Mouse (Mus musculus) lung, adult 18-20 months (tissue): ENCODE measurements at regions not wholly inside any gene's neighbourhood (a gene's known extent, or its start where the extent isn't known, plus 50 kb on each side); places are given as distances from the start of the nearest gene placed in this dataset.
A peak's percentile ranks its signal among the peaks of the same experiment; 100 is the strongest.

Experiments
- DNase-seq, 2 experiments: peaks; one replicate each; pipeline ENCODE4 v3.0.0; 2022; ENCODE audit warnings: mixed read lengths in 2 of 2

DNA sequence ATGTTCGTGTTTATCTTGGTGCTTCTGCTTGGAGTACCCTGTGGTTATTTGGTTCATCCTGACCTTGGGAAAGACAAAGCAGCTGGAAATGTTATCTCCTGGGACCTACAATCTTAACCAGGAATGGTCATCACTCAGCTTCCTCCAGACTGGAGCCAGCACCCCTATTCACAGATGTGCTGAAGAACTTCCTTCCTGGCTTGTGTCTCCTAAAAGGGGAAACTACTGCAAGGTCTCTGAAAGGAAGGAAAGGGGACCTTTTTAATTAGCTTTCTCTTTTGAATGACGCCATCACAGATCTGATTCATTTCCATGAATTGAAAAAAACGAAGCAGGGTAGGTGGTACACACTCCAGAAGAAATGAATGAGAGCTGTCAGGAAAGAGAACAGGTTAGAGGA, 476.0 kb upstream of the A1bg start:
- no peak for DNase-seq

DNA sequence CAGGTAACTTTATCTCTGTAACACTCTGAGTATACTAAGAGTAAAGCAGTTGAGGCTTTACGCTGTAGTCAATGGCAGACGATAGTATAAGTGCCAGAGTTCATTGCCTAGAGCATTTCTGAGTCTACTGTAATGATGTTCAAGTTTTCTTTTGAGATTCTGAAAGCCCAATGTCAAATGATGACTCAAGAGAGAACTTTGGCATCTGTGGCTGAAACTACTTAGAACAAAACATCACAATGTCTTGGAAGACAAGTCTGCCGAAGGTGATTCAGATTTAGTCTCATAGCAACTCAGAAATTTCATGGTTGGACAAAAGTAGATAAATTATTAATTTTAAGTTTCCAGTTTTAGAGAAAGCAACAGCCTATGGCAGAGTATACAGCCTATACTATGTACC, 474.2 kb upstream of the A1bg start:
- DNase-seq: no peak

DNA sequence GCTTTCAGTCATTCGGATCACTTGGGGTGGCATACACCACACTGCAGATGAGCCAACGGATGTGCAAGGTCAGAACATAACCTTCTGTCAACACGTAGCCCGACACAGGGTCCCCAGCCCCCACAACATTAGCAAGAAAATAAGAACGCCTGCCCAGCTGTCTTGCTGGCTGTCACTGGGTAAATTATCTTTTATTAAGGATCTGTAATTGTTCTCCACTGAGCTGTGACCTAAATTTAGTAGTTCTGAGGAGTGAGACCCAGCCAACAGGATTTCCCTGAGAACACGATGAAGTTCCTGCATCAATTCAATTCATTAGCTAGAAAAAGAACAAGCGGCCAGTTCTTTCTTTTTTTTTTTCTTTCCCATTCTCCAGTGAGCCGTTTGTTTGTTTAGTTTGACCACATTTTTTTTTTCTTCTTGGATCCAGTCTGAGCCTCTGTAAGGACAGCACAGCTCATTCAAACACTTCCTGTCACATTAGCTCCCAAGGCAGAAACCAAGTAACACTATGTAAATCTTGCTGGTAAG, 472.5 kb upstream of the A1bg start:
- DNase-seq: peak in 1 of 2 experiments; percentile 2

DNA sequence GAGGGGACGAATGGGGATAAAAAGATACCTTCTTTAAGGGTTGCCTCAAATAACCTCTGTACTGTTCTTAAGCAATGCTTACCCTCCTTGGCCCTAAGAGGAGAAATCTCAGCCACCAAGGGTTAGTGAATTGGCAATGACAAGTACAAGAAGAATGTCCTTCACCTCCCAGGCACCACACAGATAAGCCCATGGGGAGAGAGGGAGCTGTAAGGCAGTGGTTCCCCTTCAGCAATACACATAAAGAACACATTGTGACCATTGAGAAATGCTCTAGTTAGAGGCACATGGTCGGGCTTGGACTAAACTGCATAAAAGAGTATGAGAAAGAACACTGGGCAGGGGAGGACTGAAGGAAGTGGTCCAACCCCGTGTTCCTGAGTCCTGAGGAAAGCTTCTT, 457.9 kb upstream of the A1bg start:
- no peak for DNase-seq

DNA sequence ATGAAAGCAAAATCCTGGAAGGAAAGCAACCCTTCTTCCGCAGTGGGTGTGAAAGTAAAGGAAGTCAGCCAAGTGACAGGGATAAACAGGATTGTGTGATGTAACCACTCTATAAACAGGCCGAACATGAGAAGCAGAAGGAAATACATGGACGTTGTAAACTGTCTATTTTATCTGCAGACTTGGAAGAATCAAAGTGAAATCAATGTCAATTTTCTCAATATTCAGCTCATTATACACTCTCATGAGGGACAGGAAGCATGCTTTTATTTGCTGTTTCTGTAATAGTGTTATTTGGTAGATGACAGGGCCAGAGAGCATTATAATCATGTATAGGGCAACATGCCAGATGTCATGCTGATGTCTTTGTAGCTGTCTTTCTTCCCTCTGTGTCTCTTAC, 443.5 kb upstream of the A1bg start:
- peak in 1 of 2 experiments; percentile 2 for DNase-seq

DNA sequence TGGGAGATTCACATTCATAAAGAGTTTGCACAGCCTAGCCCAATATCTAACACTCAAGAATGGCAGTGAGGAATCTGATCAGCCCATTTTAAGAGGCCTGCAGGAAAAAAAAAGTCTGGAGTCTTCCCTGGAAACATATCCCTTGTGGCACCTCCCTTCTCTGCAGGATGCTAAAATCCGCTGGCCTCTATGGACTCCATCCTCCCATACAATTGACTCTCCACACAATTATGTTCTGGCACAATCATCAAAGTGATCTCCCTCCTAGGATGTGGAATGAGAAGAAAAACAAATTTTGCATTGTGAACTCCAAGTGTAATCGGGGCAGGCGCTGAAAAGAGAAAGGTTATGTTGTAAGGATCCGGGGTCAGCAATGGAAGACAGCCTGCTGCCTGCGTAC, 442.7 kb upstream of the A1bg start:
- DNase-seq: no peak

DNA sequence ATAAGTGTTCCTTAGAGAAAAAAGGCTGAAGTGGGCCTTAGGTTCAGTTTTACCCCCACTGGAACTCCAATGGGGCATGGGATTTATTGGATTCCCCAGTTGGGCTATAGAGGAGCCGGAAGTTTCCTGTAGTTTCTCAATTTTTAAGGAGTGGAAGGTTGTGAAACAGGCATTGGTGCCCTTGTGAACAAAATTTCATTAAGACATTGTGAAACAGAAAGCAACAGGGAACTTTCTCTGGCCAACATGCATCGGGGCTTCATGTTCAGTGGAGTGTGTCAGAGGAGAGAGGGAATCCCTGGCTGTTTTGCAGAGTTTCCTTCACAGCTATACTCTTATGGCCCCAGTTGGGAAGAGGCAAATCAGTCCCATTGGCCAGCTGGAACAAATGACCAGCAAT, 441.6 kb upstream of the A1bg start:
- no peak for DNase-seq

DNA sequence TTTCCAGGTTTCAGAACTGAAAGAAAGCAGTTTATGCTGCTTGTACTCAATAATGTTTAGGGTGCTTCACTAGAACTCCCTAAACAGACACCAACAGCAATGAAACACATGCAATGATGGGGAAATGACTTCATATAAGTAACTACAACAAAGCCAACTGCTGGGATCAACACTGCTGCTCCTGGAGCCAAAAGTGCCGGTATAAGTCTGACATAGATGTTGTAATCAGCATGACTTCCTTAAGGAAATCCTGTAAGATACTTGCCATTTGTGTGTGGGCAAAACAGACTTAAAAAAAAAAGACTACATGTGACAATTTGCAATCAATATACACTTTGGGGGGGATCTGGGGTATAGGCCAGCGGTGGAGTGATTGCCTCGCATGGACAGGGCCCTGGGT, 438.4 kb upstream of the A1bg start:
- DNase-seq: no peak

DNA sequence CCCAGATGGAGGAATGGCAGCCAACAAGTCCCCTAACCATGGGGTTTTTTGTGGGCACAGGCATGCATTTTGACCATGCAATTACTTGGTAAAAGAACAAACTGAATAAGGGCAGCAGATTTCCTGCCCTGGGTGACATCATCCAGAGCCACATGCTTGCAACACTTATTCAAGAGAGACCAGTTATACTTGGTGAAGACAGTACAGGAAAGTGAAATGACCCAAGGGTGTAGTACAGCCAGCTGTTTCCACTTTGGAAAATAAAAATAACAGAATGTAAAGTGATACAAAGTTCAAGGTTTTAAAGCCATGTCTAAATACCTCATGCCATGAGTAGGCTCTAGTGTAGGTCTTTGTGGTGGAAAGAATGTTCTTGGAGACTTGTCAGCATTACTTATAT, 432.5 kb upstream of the A1bg start:
- no peak for DNase-seq

DNA sequence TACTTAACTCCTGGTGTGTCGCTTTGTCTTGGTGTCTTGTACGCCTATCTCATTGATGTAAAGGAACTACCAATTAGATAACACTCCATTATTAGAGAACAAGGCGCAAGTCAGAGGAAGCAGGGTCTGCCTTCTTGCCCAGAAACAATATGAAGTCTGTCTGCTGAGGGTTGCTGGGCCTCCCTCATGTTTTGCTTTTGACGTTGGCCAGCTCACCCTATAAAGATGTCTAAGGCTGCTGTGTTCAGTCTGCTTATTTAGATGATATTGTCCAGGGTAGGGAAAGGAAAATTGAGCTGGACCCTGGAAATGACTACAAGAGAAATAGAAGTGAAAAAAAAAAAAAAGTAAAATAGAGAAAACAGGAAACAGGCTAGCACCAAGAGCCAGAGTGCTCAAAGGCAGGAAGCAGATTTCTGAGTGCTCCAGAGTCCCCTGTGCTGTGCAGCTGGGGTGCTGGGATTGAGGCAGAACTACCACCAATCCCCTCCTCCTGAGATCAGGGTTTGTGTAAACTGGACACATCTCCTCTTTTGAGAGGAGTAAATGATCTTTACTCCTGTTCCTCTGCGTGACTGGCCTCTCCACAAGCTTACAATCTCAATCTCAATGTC, 429.0 kb upstream of the A1bg start:
- DNase-seq: no peak

DNA sequence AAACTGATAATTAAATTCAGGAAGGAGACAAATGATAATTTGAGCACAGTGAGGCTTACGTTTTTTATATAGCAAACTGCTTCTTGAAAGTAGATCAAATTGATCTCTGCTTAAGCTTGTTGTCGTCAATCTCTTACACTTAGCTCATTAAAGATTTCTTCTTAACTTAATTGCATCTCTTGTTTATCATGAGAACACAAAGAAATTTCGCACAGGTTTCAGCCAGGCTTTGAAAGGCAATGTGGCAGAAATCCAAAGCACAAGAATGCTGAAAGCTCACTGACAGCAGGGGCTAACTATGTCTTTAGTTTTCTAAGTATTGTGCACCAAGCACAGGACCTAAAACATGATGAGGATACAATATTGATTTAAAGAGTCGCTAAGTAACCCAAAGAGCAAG, 422.3 kb upstream of the A1bg start:
- no peak for DNase-seq

DNA sequence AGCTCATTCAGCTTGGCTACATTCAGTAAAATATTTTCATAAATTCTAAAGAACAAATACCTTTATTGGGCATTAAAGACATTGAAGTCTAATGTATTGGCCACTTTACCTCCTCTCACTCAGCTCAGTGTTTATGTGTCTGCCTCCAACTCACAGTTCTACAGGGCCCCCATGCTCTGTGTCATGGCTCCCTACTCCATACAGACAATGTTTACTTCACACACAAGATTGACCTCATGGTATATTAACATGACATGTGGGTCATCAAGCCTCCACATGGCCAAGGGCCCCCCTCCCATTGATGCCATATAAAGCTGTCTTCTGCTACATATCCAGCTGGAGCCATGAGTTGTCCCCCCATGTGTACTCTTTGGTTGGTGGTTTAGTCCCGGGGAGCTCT, 419.8 kb upstream of the A1bg start:
- no peak for DNase-seq

DNA sequence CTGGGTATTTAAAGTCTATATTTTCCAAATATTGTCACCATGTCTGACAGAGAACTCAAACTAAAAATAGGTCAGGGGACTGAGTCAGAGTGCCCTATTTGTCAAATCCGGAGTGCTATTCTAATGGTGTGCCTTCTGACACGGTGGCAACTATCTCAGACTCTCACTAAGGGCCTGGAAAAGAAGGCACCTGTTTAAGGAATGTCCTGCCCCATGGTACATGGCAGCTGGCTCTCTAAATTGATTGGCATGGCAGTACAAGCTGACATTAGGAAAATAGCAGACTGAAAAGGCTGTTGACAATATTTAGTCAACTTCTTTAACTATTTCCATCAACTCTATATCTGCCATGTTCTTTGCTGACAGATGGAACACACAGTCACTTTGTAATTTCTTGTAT, 405.1 kb upstream of the A1bg start:
- DNase-seq: no peak

DNA sequence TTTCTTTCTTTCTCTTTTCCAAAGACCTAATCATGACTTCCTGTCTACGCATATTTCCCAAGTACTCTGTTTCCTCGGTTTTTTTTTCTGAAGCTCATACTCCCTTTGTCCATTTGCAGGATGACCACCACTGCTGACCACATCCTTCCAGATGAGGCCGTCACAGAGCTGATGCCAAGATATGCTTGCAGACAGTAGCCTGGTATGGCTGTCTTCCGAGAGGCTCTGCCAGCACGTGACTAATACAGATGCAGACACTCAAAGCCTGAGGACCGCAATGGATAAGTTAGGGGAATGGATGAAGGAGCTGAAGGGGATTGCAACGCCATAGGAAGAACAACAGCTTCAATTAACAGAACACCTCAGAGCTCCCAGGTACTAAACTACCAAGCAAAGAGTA, 399.4 kb upstream of the A1bg start:
- DNase-seq: no peak

DNA sequence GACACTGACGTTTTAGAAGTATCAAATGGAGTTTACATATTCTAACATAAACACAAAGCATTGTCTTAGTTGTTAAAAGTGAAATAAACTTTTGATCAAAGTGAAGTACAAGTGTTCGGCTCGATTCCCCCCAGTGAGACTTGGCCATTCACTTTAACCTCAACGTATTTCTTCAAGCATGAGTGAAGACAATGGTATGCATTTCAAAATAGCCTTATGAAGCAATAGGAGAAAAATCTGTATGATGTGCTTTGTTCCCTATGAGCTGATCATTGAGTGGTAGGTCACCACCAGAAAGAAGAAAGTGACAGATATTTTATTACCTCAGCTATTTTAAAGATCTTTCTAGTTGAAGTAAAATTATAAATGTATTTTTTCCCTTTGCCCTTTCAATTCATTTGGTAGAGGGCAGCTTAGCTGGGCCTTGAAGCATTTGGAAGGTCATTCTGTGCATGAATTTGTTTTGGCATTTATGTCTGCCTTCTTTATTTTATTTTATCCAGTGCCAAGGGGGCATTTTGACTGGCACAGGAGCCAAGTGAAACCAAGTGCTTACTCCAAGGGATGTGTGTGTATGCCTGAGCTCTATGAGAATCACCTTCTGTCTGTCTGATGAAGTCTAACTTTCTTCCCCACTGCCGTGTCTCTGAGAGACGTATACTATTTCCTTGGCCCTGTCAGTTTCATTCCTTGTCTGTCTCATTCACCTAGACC, 386.8 kb upstream of the A1bg start:
- DNase-seq: no peak

DNA sequence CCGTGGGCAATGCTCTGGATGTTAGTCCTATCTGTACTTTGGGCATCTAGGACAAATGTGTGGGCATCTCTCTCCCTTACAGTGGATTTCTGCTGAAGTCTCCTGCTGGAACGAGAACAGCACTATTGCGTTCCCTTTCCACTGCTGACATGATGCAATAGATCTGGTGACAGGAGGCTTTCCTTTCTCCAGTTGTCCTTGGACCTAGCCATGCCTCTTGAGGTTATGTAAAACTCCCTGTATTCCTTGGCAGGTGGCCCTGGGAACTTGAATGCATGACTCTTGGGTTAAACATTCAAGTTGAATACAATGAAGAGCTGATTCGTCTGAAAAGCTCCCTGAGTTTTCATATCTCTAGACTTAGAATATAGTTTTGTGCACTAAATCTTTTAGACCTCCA, 386.1 kb upstream of the A1bg start:
- DNase-seq: peak; percentile 70 to 84

DNA sequence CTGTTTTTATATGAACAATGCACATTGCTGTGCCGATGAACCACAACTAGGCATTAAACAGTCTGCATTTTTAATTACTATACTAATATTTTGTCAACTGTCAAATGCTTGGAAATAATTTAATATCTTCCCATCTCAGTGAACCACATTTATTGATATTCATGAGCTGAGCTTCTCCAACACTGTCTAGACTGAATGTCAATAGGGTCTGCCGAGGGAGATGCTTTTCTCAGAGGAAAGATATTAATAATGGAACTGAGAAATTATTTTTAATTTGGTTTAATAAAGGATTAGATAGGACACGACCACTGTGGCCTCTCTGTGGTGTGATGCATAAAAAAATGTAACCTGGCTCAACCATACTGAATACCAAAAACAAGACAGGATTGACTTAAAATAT, 381.7 kb upstream of the A1bg start:
- no peak for DNase-seq

DNA sequence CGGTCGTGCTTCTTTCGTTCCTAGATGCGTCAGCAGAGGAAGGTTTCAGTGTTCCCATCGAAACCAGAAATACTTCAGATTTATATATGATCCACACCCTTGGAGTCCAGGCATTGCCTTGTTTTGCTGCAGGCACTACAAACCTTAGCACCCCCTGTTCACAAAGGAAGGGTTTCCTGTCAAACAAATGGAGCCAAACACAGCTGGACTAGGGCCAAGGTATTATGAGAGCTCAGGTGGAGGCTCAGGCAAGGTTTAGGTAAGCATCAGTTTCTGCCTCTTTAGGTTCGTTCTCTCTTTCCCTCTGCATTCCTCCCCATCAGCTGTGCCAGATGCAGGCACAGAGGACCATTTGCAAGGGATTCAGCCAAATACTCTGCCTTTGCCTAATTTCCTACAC, 377.0 kb upstream of the A1bg start:
- no peak for DNase-seq

DNA sequence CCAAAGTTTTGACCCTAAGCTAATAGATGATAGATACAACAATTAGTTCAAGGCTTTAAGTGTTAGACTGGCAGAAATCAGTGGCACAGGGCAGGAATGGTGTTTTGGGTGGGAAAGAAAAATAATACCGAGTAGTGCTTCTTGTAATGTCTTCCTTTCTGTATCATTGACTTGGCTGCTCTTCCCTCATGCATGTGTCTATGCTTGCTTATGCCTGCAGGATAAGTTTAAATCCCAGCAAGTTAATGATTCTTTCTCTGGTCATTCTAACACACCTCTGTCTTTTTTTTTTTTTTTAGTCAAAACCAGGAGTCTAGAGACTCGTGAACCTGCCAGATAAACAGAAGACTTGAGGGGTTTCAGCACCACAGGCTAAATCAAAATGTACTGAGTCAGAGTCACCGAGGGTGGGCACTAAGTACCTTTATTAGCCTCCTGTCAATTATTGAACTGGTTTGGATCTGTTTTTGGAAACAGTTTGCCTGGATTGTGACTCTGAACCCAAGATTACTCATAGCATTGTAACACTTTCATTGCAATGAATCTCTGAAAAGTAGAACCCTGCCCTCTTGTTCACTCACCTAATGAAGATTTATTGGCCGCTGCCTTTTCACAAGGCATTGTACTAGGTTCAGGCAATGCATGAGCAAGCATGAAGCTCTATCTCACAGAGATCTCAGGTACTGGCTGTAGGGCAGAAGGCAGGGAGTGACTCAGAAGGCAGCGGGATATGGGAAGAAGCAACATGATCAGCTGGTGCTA, 374.8 kb upstream of the A1bg start:
- DNase-seq: no peak

DNA sequence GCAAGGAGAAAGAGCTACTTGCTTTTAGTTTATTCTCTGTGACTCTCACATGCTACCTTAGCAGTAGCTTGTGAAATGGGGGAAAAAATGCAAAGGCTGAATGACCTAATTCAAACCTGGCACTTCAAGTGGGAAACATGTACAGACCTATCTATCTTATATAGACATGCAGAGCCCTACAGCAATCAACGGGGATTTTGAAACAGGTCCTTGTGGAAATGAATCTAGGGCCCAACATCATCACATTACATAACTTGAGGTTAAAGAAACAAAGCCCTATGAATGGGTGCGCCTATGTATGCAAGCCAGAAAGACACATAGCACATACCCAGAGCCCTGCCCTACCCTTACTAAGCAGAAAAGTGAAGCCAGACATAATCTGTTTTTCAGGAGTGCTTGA, 371.8 kb upstream of the A1bg start:
- no peak for DNase-seq

DNA sequence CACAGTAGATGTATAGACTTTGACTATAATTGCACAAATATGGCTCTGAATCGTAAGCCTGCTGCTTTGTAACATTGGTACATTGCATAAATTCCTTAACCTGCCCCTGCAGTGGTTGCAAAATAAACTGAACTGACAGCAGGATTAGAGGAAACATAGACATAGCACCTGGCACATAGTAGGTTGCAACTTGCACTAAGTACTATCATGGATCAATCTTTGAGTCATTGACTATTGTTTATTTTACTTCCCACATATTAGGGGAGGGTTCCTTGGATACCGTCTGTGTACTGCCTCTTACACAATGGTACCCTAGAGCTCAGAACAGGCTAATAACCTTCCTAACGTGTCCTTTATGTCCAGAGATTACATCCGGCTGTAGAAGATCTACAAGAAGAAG, 371.3 kb upstream of the A1bg start:
- DNase-seq: no peak

DNA sequence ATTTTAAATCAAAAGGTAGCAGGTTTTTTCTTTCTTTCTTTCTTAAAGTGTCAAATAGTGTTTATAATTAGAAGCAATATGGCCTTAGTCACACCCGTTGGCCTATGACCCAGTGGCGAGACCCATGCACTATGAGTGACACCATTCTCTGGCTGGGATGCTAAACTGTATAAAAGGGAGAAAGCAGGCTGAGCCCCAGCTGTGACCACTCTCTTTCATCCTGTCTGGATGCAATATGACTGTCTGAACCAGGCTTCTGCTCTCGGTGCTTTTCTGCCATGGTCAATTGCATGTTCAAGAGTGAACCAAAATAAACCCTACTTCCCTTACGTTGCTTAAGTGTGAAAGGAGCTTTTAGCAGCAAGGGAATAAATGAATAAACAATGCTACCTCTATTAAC, 346.0 kb upstream of the A1bg start:
- DNase-seq: no peak

DNA sequence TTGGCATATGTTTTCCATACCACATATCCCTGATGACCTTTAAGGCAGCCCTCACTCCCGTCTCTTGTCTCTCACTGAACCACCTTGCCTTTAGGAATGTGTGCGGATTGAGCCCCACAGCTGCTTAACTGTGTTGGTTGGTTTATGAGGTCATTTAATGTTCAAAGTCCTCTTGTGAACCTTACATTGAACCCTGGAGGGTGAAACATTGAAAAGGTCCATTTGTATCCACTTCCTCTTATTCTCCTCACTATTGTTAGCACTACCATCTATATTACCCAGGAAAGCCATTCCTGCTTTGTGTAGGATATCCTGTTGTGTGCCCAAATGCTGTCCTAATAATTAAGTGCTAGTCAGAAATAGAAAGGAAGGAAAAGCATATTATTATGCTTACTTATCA, 336.2 kb upstream of the A1bg start:
- no peak for DNase-seq

DNA sequence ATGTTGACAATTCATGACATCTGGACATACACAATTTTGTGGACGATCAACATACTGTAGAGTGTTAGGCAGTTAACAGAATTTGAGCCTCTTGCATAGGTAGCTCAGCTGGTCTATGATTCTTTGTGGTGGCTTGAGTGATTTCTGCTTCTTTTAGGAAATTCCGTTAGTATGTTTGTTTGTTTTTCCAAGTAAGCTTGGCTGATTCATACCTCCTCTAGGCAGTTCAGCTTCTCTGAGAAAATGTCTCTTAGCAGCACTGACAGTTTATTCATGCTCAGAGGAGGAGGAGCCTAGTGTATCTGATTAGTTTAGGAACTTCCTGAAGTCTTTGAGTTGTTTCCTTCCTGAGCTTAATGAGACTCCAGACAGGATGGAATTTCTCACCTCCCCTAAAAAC, 321.7 kb upstream of the A1bg start:
- DNase-seq: no peak
